Mouse (Mus musculus) activated CD4-positive, CD25-positive, alpha-beta regulatory T cell, adult 4 months (primary cell): ENCODE data around the gene Aptx. TPM values are rescaled to one million over a fixed set of nuclear protein-coding genes. Genes with fewer than 3 reads are reported as not detected.

Source experiments
- ATAC-seq: one replicate; pipeline ENCODE4 v1.8.0; 2017
- polyA plus RNA-seq, 2 experiments: library from polyadenylated mRNA; unstranded; fragments of 100-300 nt; shearing (Covaris generic); gene quantifications; one replicate each; pipeline ENCODE4 v1.2.1; 2017

Gene Aptx
- polyA plus RNA-seq: 10 to 100 TPM; 29.8 to 34.2 TPM

GRCm38 (mm10) chr4:40702797-40703709, at the start of gene Aptx:
TSS of gene Aptx (minus strand) at chr4:40703194.
- peak; percentile 90 for ATAC-seq

- no peak for ATAC-seq
These were observed 32.4 kb upstream of the Aptx start for GRCm38 (mm10) chr4:40735351-40735750.

GRCm38 (mm10) chr4:40731262-40731661, 28.3 kb upstream of the Aptx start:
- no peak for ATAC-seq

GRCm38 (mm10) chr4:40727247-40727646, 24.3 kb upstream of the Aptx start:
- ATAC-seq: no peak

- no peak for ATAC-seq
These were observed 22.6 kb upstream of the Aptx start for GRCm38 (mm10) chr4:40725554-40725953.

GRCm38 (mm10) chr4:40725141-40725540, 22.1 kb upstream of the Aptx start:
- no peak for ATAC-seq

- ATAC-seq: peak; percentile 44
These were observed 19.9 kb upstream of the Aptx start for GRCm38 (mm10) chr4:40722687-40723460.

- ATAC-seq: peak; percentile 76
These were observed 19.1 kb upstream of the Aptx start, which contains the start of gene Dnaja1 for GRCm38 (mm10) chr4:40722011-40722666. TSS of gene Dnaja1 (plus strand) at chr4:40722150.

- ATAC-seq: peak; percentile 49
These were observed 17.9 kb upstream of the Aptx start for GRCm38 (mm10) chr4:40720910-40721309.

- no peak for ATAC-seq
These were observed 14.1 kb upstream of the Aptx start for GRCm38 (mm10) chr4:40717141-40717540.

GRCm38 (mm10) chr4:40703710-40704275, 799 bp upstream of the Aptx start:
- ATAC-seq: no peak

- ATAC-seq: no peak
These were observed 1.2 kb downstream of the Aptx start for GRCm38 (mm10) chr4:40701796-40702195.

- ATAC-seq: no peak
These were observed 2.8 kb downstream of the Aptx start for GRCm38 (mm10) chr4:40700216-40700615.

- no peak for ATAC-seq
These were observed 5.9 kb downstream of the Aptx start for GRCm38 (mm10) chr4:40697059-40697458.

GRCm38 (mm10) chr4:40691100-40691499, 11.9 kb downstream of the Aptx start:
- ATAC-seq: no peak

- ATAC-seq: no peak
These were observed 19.7 kb downstream of the Aptx start for GRCm38 (mm10) chr4:40683306-40683705.

GRCm38 (mm10) chr4:40682359-40682758, 20.6 kb downstream of the Aptx start:
- ATAC-seq: no peak

- no peak for ATAC-seq
These were observed 21.1 kb downstream of the Aptx start for GRCm38 (mm10) chr4:40681908-40682307.

GRCm38 (mm10) chr4:40680250-40680860, 22.6 kb downstream of the Aptx start:
- ATAC-seq: peak; percentile 97

- no peak for ATAC-seq
These were observed 25.9 kb downstream of the Aptx start for GRCm38 (mm10) chr4:40677132-40677531.

- ATAC-seq: no peak
These were observed 26.7 kb downstream of the Aptx start for GRCm38 (mm10) chr4:40676338-40676737.

GRCm38 (mm10) chr4:40673526-40673925, 29.5 kb downstream of the Aptx start:
- no peak for ATAC-seq
